Mouse (Mus musculus): ENCODE data around the gene Cd248. TPM values are rescaled to one million over a fixed set of nuclear protein-coding genes. Genes with fewer than 3 reads are reported as not detected.

Gene Cd248
- polyA plus RNA-seq, 1 experiment from 2014 or later = 19.7 TPM

- 14% methylated on average over 6 of the region's 6 CpGs for WGBS
- peak; percentile 16; the same call in 1 of the 2 replicates for ATAC-seq (replicated peaks)
- Histone ChIP-seq H3K36me3 (replicated peaks) (no peaks in the 10 kb centered on the region), H3K9ac (no peak overlapping the region), H3K4me2 (no peak overlapping the region), H3K27ac (no peak overlapping the region), H3K27me3 (replicated peaks) (peaks cover 31% of the 10 kb centered on the region), H3K9me3 (no peaks in the 10 kb centered on the region), H3K4me1 (peaks cover 11% of the 10 kb centered on the region; the same call in 1 of the 2 replicates), H3K4me3 (no peak overlapping the region)
Observed at GRCm38 (mm10) chr19:5056251-5056650, 11.6 kb upstream of the Cd248 start.

- no peaks in the 10 kb centered on the region for H3K36me3 ChIP-seq (replicated peaks)
- no peak for ATAC-seq (replicated peaks)
- H3K4me2 ChIP-seq = no peak overlapping the region
- H3K4me1 ChIP-seq = peaks cover 11% of the 10 kb centered on the region; the same call in 1 of the 2 replicates
- H3K9ac ChIP-seq = no peak overlapping the region
- no peaks in the 10 kb centered on the region for H3K9me3 ChIP-seq
- H3K4me3 ChIP-seq = no peak overlapping the region
- no peak overlapping the region for H3K27ac ChIP-seq
- peaks cover 12% of the 10 kb centered on the region for H3K27me3 ChIP-seq (replicated peaks)
- 25% methylated on average over 16 of the region's 16 CpGs for WGBS
Observed at GRCm38 (mm10) chr19:5057876-5058775, 9.8 kb upstream of the Cd248 start.

DNA sequence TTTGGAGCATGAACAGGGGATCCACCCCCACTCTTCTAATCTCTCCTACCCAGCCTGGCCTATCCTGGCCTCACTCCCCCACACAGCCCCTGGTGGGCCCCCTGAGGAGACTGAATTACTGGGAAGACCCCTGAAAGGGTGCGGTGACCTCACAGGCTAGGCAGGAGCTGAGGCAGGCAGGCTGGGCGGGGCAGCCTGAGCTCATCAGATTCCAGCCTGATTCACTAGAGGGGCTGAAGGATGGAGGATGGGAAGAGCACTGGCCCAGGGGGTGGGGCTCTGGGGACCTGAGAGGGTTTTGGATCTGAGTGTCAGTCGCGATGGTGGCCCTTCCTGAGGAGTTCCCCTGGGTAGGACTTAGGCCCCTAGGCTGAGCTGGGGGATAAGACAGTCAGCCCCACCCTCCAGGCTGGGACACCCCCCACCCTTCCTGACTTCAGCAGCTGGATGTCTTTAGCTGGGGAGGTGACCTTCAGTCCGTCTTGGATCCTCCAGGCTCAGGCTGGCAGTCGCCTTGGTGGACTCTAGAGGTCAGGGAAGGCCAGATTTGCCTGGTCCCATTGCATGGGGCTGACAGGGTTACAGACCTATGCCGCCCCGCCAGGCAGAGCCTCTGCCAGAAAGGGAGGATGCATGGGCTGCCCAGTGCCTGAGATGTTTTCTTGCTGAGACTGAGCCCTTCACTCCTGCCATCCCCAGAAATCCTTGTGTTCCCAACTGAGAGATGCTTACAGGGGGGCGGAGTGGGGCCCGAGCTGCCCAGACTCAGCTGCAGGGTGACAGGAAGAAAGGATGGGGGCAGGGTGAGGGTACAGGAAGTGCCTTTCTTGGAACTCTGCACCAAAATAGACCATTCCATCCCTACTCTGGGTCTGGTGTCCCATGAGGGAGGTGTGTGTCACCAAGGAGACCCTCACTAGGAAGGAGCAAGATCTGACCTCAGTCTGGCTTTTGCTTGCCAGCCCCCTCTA is 8.8 kb upstream of the Cd248 start:
- Histone ChIP-seq H3K27ac (no peak overlapping the region), H3K4me2 (no peak overlapping the region), H3K27me3 (replicated peaks) (0 out of 2 replicates have a peak, but pooled peaks cover 5% of the 10 kb centered on the region), H3K36me3 (replicated peaks) (no peaks in the 10 kb centered on the region), H3K4me3 (no peak overlapping the region), H3K9me3 (no peaks in the 10 kb centered on the region), H3K9ac (no peak overlapping the region), H3K4me1 (peaks cover 11% of the 10 kb centered on the region; the same call in 1 of the 2 replicates)
- 16% methylated on average over 10 of the region's 10 CpGs for WGBS
- 0 out of 2 replicates have a peak, but pooled peaks have one; percentile 18 for ATAC-seq (replicated peaks)

- peaks cover 11% of the 10 kb centered on the region; the same call in 1 of the 2 replicates for H3K4me1 ChIP-seq
- H3K9me3 ChIP-seq = no peaks in the 10 kb centered on the region
- no peak for ATAC-seq (replicated peaks)
- no peak overlapping the region for H3K27ac ChIP-seq
- 42% methylated on average over 5 of the region's 5 CpGs for WGBS
- no peak overlapping the region for H3K4me3 ChIP-seq
- no peak overlapping the region for H3K4me2 ChIP-seq
- H3K9ac ChIP-seq = no peak overlapping the region
- 0 out of 2 replicates have a peak, but pooled peaks cover 5% of the 10 kb centered on the region for H3K27me3 ChIP-seq (replicated peaks)
- H3K36me3 ChIP-seq (replicated peaks) = no peaks in the 10 kb centered on the region
Observed at GRCm38 (mm10) chr19:5060365-5061330, 7.2 kb upstream of the Cd248 start.

DNA sequence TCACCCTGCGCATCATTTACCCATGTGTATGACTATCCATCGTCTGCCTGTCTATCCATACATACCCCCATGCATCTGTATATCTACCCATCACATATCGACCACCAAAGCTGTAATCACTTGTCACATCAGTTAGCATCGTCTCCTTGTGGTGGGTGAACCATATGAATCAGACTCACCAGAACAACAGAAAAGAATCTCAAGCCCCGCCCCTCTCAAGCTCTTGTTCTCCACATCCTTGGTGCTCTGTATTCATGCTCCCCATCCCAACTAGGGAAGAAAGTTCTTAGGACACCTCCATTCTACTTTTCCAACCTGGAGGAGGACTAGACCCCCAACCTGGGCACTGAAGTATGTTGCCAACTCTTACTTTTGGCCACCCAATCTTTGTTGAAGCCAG is 5.8 kb upstream of the Cd248 start:
- no peak overlapping the region for H3K4me2 ChIP-seq
- H3K36me3 ChIP-seq (replicated peaks) = no peaks in the 10 kb centered on the region
- peaks cover 11% of the 10 kb centered on the region; the same call in 1 of the 2 replicates for H3K4me1 ChIP-seq
- H3K27ac ChIP-seq = no peak overlapping the region
- H3K9me3 ChIP-seq = no peaks in the 10 kb centered on the region
- H3K27me3 ChIP-seq (replicated peaks) = peaks cover 8% of the 10 kb centered on the region
- WGBS = 88% methylated on average over 5 of the region's 5 CpGs
- H3K9ac ChIP-seq = no peak overlapping the region
- no peak for ATAC-seq (replicated peaks)
- no peak overlapping the region for H3K4me3 ChIP-seq

DNA sequence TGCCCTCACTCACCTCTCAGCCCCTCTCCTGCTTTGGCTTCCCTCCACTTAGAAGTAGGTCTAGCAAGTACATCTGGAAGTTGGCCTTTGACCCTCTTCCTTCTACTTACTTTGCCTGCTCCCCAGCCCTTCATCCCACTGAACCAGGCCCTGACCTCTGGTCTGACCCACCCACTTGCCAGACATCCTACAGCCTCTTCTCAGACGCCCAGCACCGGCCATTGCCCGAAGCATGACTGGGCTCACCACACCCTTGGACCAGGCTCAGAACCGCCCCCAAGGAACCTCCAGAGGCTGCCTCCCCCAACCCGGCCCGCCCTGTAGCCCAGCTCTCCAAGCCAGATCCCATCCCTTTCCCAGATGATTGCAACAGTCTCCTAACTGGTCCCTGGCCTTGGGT is 5.4 kb upstream of the Cd248 start:
- H3K27me3 ChIP-seq (replicated peaks) = peaks cover 11% of the 10 kb centered on the region
- H3K9ac ChIP-seq = no peak overlapping the region
- H3K36me3 ChIP-seq (replicated peaks) = no peaks in the 10 kb centered on the region
- H3K4me3 ChIP-seq = no peak overlapping the region
- no peaks in the 10 kb centered on the region for H3K9me3 ChIP-seq
- H3K4me2 ChIP-seq = no peak overlapping the region
- ATAC-seq (replicated peaks) = no peak
- 81% methylated on average over 6 of the region's 6 CpGs for WGBS
- peaks cover 15% of the 10 kb centered on the region; the same call in 1 of the 2 replicates for H3K4me1 ChIP-seq
- no peak overlapping the region for H3K27ac ChIP-seq

DNA sequence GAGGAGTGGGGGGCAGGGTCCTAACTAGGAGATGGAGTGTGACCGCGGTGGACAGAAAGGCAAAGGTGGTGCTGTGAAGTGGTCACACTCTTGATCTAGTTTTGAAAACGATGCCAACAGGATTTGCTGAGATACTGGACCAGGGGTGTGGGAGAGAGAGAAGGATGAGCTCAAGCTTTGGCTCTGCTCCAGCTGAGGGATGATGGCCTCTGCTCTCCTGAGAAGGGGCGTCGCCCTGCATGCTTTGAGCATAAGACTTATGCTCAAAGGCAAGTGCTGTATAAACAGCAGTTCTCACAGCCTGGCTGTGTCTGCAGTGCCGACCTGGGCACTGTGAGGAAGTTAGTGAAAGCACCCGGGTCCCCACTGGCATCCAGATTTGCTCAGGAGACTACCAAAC is 2.8 kb upstream of the Cd248 start:
- Histone ChIP-seq H3K4me3 (no peak overlapping the region), H3K27me3 (replicated peaks) (peaks cover 26% of the 10 kb centered on the region), H3K9me3 (no peaks in the 10 kb centered on the region), H3K4me2 (no peak overlapping the region), H3K4me1 (peaks cover 24% of the 10 kb centered on the region), H3K36me3 (replicated peaks) (no peaks in the 10 kb centered on the region), H3K9ac (no peak overlapping the region), H3K27ac (no peak overlapping the region)
- no peak for ATAC-seq (replicated peaks)
- 66% methylated on average over 7 of the region's 7 CpGs for WGBS

DNA sequence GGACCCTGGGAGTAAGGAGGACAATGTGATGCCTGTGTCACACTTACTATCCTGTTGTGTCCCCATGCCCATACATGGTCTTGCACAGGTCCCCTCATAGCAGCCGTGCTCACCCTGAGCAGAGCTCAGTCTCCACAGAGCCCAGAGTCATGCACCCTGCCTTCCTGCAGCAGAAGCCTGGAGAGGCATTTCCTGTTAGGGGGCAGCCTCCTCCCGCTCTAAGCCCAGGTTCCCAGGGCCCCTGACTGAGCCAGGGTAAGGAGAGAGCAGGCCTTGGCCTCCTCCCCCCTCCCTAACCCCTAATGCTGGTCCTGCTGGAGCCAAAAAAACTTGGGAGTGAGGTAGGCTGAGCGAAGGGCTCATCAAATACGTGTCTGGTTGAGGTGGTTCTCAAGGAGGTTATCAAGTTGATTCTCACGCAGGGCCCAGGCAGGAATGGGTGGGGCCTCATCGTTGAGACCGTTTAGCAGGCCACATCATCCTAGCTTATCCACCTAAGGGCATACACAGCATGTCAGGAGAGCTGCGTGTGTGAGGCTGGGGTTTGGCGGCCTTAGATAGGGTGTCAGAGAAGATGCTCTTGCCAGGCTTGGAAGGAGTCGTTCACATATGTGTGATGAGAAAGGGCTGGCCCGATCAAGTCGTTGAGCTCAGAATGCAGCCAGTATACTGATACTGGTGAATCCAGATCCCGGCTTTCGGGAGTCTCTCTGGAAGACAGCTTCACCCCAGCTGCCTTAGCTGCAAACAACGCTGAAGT is 658 bp upstream of the Cd248 start:
- WGBS = 14% methylated on average over 15 of the region's 15 CpGs
- H3K27ac ChIP-seq = no peak overlapping the region
- H3K9me3 ChIP-seq = no peaks in the 10 kb centered on the region
- ATAC-seq (replicated peaks) = no peak
- H3K4me3 ChIP-seq = 0 out of 2 replicates have a peak overlapping the region, but pooled peaks have one; percentile 37
- H3K36me3 ChIP-seq (replicated peaks) = no peaks in the 10 kb centered on the region
- peaks cover 34% of the 10 kb centered on the region for H3K4me1 ChIP-seq
- peak overlapping the region; percentile 73 for H3K4me2 ChIP-seq
- peaks cover 26% of the 10 kb centered on the region for H3K27me3 ChIP-seq (replicated peaks)
- H3K9ac ChIP-seq = no peak overlapping the region

DNA sequence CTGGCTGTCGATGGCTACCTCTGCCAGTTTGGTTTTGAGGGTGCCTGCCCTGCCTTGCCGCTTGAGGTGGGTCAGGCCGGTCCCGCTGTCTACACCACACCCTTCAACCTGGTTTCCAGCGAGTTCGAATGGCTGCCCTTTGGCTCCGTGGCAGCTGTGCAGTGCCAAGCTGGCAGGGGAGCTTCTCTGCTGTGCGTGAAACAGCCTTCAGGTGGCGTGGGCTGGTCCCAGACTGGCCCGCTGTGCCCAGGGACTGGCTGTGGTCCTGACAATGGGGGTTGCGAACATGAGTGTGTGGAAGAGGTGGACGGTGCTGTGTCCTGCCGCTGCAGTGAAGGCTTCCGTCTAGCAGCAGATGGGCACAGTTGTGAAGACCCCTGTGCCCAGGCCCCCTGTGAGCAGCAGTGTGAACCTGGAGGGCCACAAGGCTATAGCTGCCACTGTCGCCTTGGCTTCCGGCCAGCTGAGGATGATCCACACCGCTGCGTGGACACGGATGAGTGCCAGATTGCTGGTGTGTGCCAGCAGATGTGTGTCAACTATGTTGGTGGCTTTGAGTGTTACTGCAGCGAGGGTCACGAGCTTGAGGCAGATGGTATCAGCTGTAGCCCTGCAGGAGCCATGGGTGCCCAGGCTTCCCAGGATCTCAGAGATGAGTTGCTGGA is 824 bp downstream of the Cd248 start:
- WGBS = 34% methylated on average over 21 of the region's 21 CpGs
- peaks cover 26% of the 10 kb centered on the region for H3K27me3 ChIP-seq (replicated peaks)
- H3K9me3 ChIP-seq = no peaks in the 10 kb centered on the region
- peaks cover 42% of the 10 kb centered on the region for H3K4me1 ChIP-seq
- no peak overlapping the region for H3K27ac ChIP-seq
- H3K4me3 ChIP-seq = peak overlapping the region; percentile 37
- H3K36me3 ChIP-seq (replicated peaks) = no peaks in the 10 kb centered on the region
- H3K9ac ChIP-seq = peak overlapping the region; percentile 46
- H3K4me2 ChIP-seq = peak overlapping the region; percentile 73
- ATAC-seq (replicated peaks) = no peak

DNA sequence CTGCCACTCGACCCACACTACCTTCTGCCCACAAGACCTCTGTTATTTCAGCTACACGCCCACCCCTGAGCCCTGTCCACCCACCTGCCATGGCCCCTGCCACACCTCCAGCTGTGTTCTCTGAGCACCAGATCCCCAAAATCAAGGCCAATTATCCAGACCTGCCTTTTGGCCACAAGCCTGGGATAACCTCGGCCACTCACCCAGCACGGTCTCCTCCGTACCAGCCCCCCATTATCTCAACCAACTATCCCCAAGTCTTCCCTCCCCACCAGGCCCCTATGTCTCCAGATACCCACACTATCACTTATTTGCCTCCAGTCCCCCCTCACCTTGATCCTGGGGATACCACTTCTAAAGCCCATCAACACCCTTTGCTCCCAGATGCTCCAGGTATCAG is 1.6 kb downstream of the Cd248 start:
- WGBS = 85% methylated on average over 5 of the region's 5 CpGs
- Histone ChIP-seq H3K36me3 (replicated peaks) (no peaks in the 10 kb centered on the region), H3K4me3 (no peak overlapping the region), H3K9me3 (no peaks in the 10 kb centered on the region), H3K4me2 (no peak overlapping the region; the same call in 1 of the 2 replicates), H3K27me3 (replicated peaks) (peaks cover 31% of the 10 kb centered on the region), H3K27ac (no peak overlapping the region), H3K4me1 (peaks cover 42% of the 10 kb centered on the region), H3K9ac (no peak overlapping the region)
- ATAC-seq (replicated peaks) = no peak

Measured in midbrain, embryonic 15.5 days (tissue).